Mouse (Mus musculus): ENCODE data around the gene Cnga2. TPM values are rescaled to one million over a fixed set of nuclear protein-coding genes. Genes with fewer than 3 reads are reported as not detected.

Gene Cnga2
- polyA plus RNA-seq, 1 experiment, result not detected

DNA sequence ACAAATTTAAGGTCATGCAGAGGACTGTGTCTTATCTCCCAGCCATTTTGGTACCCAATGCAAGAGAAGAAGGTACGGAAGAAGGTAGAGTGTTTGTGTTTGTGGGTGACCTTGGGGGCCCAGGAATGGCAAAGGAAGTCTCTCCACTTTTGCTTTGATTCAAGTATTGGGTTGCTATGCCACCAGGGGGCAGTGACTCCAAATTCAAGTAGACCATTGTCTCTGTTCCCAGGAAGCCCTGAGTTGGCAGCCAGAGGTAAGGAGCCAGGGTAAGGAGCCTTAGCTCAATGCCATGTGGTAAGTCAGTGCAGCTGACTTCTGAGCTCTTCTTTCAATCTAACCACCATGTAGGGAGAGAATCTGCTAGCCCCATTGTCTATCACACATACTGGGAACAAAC is 7.9 kb upstream of the Cnga2 start:
- H3K4me1 ChIP-seq (ENCODE audit: control insufficient read depth, insufficient read depth, insufficient read length), result no peaks in the 10 kb centered on the region
- no peak for DNase-seq (ENCODE audit: low read depth in 1 of 2, low spot score in 2 of 2)
- no peaks in the 10 kb centered on the region for H3K36me3 ChIP-seq (ENCODE audit: control insufficient read depth, insufficient read depth, low read length)
- H3K27ac ChIP-seq (ENCODE audit: insufficient read depth, low read length), result no peak overlapping the region
- H3K27me3 ChIP-seq (ENCODE audit: control insufficient read depth, insufficient read depth, low read length), result no peaks in the 10 kb centered on the region
- TF ChIP-seq CTCF (IDR thresholded peaks at IDR 0.05; ENCODE audit: extremely low read depth, insufficient read depth, insufficient read length, insufficient replicate concordance) (no peak), POLR2A (IDR thresholded peaks at IDR 0.05; ENCODE audit: low read depth, low read length) (no peak)
- WGBS, result 87% methylated on average over 1 of the region's 1 CpGs
- H3K4me3 ChIP-seq (ENCODE audit: extremely low read depth, insufficient read depth, insufficient read length), result no peak overlapping the region

DNA sequence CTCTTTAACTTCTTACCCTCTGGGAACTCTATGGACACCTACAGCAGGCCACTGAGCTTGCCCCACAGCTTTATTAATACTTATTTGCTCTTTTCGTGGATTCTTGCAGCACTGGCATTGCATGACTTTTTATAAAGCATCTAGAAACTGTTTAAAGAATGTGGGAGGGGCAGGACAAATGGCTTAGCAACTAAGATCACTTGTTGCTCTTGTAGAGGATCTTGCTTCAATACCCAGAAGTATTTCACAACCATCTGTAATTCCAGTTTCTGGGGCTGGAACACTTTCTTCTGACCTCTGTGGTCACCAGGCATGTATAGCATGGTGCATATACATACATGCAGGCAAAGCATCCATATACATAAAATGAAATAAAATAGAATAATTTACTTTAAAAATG is 4.3 kb downstream of the Cnga2 start:
- WGBS, result 54% methylated on average over 1 of the region's 1 CpGs
- Histone ChIP-seq H3K4me3 (ENCODE audit: extremely low read depth, insufficient read depth, insufficient read length) (no peak overlapping the region), H3K4me1 (ENCODE audit: control insufficient read depth, insufficient read depth, insufficient read length) (no peaks in the 10 kb centered on the region), H3K27ac (ENCODE audit: insufficient read depth, low read length) (no peak overlapping the region), H3K36me3 (ENCODE audit: control insufficient read depth, insufficient read depth, low read length) (no peaks in the 10 kb centered on the region), H3K27me3 (ENCODE audit: control insufficient read depth, insufficient read depth, low read length) (no peaks in the 10 kb centered on the region)
- TF ChIP-seq POLR2A (IDR thresholded peaks at IDR 0.05; ENCODE audit: low read depth, low read length) (no peak), CTCF (IDR thresholded peaks at IDR 0.05; ENCODE audit: extremely low read depth, insufficient read depth, insufficient read length, insufficient replicate concordance) (no peak)
- no peak for DNase-seq (ENCODE audit: low read depth in 1 of 2, low spot score in 2 of 2)

DNA sequence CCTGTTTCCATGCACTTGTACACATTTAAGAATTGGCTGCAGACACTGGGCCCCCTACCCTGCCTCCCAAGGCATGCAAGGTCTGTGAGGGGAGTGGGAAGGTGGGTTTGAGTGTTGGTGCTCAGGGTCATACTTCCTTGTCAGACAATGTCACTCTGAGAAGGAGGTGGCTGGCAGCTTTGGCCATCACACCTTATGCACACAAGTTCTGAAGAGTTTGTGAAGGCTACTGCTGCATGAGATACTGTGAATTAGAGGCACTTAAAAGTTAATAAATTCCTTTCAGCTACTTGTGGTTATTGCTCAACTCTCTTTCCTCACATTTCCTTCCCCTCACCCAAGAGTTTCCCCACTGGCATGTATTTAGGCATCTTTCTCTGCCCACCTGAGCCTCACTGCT is 18.3 kb downstream of the Cnga2 start:
- no peak for DNase-seq (ENCODE audit: low read depth in 1 of 2, low spot score in 2 of 2)
- Histone ChIP-seq H3K36me3 (ENCODE audit: control insufficient read depth, insufficient read depth, low read length) (no peaks in the 10 kb centered on the region), H3K4me1 (ENCODE audit: control insufficient read depth, insufficient read depth, insufficient read length) (no peaks in the 10 kb centered on the region), H3K4me3 (ENCODE audit: extremely low read depth, insufficient read depth, insufficient read length) (no peak overlapping the region), H3K27me3 (ENCODE audit: control insufficient read depth, insufficient read depth, low read length) (no peaks in the 10 kb centered on the region), H3K27ac (ENCODE audit: insufficient read depth, low read length) (no peak overlapping the region)
- TF ChIP-seq POLR2A (IDR thresholded peaks at IDR 0.05; ENCODE audit: low read depth, low read length), result no peak
- no peak for TF ChIP-seq CTCF (IDR thresholded peaks at IDR 0.05; ENCODE audit: extremely low read depth, insufficient read depth, insufficient read length, insufficient replicate concordance)

DNA sequence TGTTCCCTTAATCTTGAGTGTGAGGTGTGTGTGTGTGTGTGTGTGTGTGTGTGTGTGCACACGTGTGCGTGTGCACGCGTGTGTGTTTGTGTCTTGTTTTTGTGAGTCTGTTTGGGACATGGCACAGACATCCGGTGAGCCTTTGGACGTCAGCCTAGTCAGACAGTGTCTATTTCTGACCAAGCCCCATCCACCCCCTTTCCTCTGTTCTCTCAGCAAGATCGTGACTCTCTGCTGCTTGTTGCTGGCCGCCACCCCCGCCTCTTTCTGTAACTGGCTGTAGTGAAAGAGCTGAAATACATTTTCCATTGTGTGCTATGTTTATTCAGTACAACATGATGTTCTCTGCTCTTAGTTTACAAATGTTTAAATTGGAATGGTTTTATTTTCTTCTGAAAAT is 20.6 kb downstream of the Cnga2 start:
- 74% methylated on average over 9 of the region's 9 CpGs for WGBS
- TF ChIP-seq POLR2A (IDR thresholded peaks at IDR 0.05; ENCODE audit: low read depth, low read length) (no peak), CTCF (IDR thresholded peaks at IDR 0.05; ENCODE audit: extremely low read depth, insufficient read depth, insufficient read length, insufficient replicate concordance) (no peak)
- DNase-seq (ENCODE audit: low read depth in 1 of 2, low spot score in 2 of 2), result no peak

DNA sequence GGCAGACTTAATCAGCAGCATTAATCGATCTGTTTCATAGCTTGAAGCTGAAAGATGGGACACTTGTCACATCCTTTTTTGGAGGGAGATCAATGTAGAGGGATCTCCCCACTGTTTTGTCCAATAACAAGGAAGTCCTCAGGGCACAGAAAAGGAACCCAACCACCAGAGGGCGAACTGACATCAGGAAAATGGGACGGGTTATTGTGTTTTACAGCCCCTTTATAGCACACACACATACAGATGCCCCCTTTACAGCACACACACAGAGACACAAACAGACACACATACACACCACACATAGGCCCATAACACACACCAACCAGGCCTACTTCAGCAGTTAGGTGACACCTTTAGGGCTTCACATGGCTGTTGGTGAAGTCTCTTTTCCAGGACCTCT is 21.2 kb downstream of the Cnga2 start:
- Histone ChIP-seq H3K36me3 (ENCODE audit: control insufficient read depth, insufficient read depth, low read length) (no peaks in the 10 kb centered on the region), H3K4me3 (ENCODE audit: extremely low read depth, insufficient read depth, insufficient read length) (no peak overlapping the region), H3K4me1 (ENCODE audit: control insufficient read depth, insufficient read depth, insufficient read length) (no peaks in the 10 kb centered on the region), H3K27me3 (ENCODE audit: control insufficient read depth, insufficient read depth, low read length) (no peaks in the 10 kb centered on the region), H3K27ac (ENCODE audit: insufficient read depth, low read length) (no peak overlapping the region)
- no peak for DNase-seq (ENCODE audit: low read depth in 1 of 2, low spot score in 2 of 2)
- 23% methylated on average over 3 of the region's 3 CpGs for WGBS
- TF ChIP-seq POLR2A (IDR thresholded peaks at IDR 0.05; ENCODE audit: low read depth, low read length), result no peak
- no peak for TF ChIP-seq CTCF (IDR thresholded peaks at IDR 0.05; ENCODE audit: extremely low read depth, insufficient read depth, insufficient read length, insufficient replicate concordance)

More for the DNA sequence above, 20.6 kb downstream of the Cnga2 start:
- Histone ChIP-seq H3K4me1 (ENCODE audit: control insufficient read depth, insufficient read depth, insufficient read length) (no peaks in the 10 kb centered on the region), H3K36me3 (ENCODE audit: control insufficient read depth, insufficient read depth, low read length) (no peaks in the 10 kb centered on the region), H3K27ac (ENCODE audit: insufficient read depth, low read length) (no peak overlapping the region), H3K27me3 (ENCODE audit: control insufficient read depth, insufficient read depth, low read length) (no peaks in the 10 kb centered on the region), H3K4me3 (ENCODE audit: extremely low read depth, insufficient read depth, insufficient read length) (no peak overlapping the region)

DNA sequence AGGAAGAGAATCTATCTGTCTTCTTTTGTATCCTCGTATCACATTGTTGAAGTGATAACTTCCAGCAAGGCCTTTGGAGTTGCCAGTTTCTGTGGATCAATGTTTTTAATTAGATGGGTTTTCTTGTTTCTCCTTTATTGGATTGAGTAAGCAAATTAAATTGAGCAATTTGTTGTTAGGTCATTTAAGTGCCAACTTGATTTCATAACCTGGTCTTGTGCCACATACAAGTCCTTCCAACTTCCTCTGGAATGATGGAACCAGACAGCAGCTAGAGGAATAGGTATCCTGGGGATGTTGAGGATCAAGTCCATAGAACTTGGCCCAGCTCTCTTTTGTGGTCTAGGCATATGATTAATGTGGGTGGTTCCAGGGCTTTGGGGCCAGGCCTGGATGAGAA is 30.6 kb downstream of the Cnga2 start:
- H3K36me3 ChIP-seq (ENCODE audit: control insufficient read depth, insufficient read depth, low read length), result no peaks in the 10 kb centered on the region
- H3K4me1 ChIP-seq (ENCODE audit: control insufficient read depth, insufficient read depth, insufficient read length), result no peaks in the 10 kb centered on the region
- no peak overlapping the region for H3K27ac ChIP-seq (ENCODE audit: insufficient read depth, low read length)
- no peak overlapping the region for H3K4me3 ChIP-seq (ENCODE audit: extremely low read depth, insufficient read depth, insufficient read length)
- no peaks in the 10 kb centered on the region for H3K27me3 ChIP-seq (ENCODE audit: control insufficient read depth, insufficient read depth, low read length)
- no peak for DNase-seq (ENCODE audit: low read depth in 1 of 2, low spot score in 2 of 2)
- WGBS, result 85% methylated on average over 1 of the region's 1 CpGs
- TF ChIP-seq CTCF (IDR thresholded peaks at IDR 0.05; ENCODE audit: extremely low read depth, insufficient read depth, insufficient read length, insufficient replicate concordance), result no peak
- TF ChIP-seq POLR2A (IDR thresholded peaks at IDR 0.05; ENCODE audit: low read depth, low read length), result no peak

DNA sequence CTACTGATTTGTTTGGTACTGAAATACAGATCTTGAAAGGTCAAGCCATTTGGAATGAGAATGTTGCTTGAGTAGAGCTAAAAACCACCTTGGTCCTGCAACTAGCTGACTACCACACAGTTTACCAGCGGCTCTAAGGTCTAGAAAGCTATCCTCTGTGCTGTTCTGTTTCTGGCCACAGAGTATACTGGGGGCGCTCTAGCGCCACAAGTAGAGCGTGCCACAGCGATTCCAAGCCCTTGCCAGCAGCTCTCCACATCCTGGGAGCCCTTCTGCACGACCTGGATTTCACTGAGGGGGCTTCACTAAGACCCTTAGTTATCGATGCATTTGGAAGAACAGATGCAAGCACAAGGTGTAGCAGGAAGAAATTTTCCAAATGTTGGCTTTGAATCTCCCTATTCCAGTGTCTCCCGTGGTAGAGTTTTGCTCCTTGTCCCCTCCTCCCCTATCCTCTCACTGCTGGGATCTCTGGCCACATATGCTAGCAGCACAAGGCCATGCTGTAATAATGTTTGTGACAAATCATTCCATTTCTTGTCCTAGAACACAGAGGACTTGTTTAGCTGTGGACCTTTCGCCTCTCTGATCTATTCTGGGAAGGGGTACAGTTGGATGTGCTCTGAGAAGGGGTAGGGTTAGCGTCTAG is 31.2 kb downstream of the Cnga2 start:
- H3K27ac ChIP-seq (ENCODE audit: insufficient read depth, low read length), result no peak overlapping the region
- no peak for TF ChIP-seq POLR2A (IDR thresholded peaks at IDR 0.05; ENCODE audit: low read depth, low read length)
- TF ChIP-seq CTCF (IDR thresholded peaks at IDR 0.05; ENCODE audit: extremely low read depth, insufficient read depth, insufficient read length, insufficient replicate concordance), result no peak
- DNase-seq (ENCODE audit: low read depth in 1 of 2, low spot score in 2 of 2), result no peak
- H3K27me3 ChIP-seq (ENCODE audit: control insufficient read depth, insufficient read depth, low read length), result no peaks in the 10 kb centered on the region
- no peaks in the 10 kb centered on the region for H3K36me3 ChIP-seq (ENCODE audit: control insufficient read depth, insufficient read depth, low read length)
- no peaks in the 10 kb centered on the region for H3K4me1 ChIP-seq (ENCODE audit: control insufficient read depth, insufficient read depth, insufficient read length)
- H3K4me3 ChIP-seq (ENCODE audit: extremely low read depth, insufficient read depth, insufficient read length), result no peak overlapping the region
- WGBS, result 45% methylated on average over 10 of the region's 10 CpGs

All from spleen, adult 2 months (tissue).